Mouse (Mus musculus) left cerebral cortex, postnatal 25 days (tissue): ENCODE results near the gene Itga9. TPM values are rescaled to one million over a fixed set of nuclear protein-coding genes. Genes with fewer than 3 reads are reported as not detected.

ENCODE experiments used
- DNase-seq, 2 experiments: peaks; one replicate each; pipeline ENCODE4 v3.0.0; 2022; ENCODE audit warnings: low spot score in 2 of 2, mixed read lengths in 1 of 2
- intact Hi-C: fragments of 180-260 bp; cut with DNase I; formaldehyde crosslinking; loops from one replicate; pipeline ENCODE4 v1.15.1; 2025
- total RNA-seq, 2 experiments: library from RNA; stranded (reverse); gene quantifications; 2 replicates each; pipeline ENCODE4 v1.2.3; 2021

Gene Itga9
- total RNA-seq, 2 experiments from 2014 or later: 6.7 to 7.0 TPM

- intact Hi-C loops: loop anchor here (2.0 kb wide), 1 partner anchor 107 kb away; no protein-coding TSS in a partner anchor
- no peak for DNase-seq
Observed at GRCm38 (mm10) chr9:118921926-118922325, 315.4 kb downstream of the Itga9 start.

- DNase-seq: no peak
- intact Hi-C loops: loop anchor here (5.0 kb wide), 1 partner anchor 418 kb away; the partner anchor contains the start of gene Myd88
Observed at GRCm38 (mm10) chr9:118924554-118925085, 318.1 kb downstream of the Itga9 start.

- peak; percentile 93 to 97 for DNase-seq
- intact Hi-C loops: loop anchor here (2.0 to 5.0 kb wide), 3 partner anchors 79 to 417 kb away; partner anchors contain the start of gene Myd88
Observed at GRCm38 (mm10) chr9:118925286-118926110, 319.0 kb downstream of the Itga9 start.

GRCm38 (mm10) chr9:118926111-118926650 is 319.7 kb downstream of the Itga9 start, which contains the start of gene Ctdspl:
TSS of gene Ctdspl (plus strand) at chr9:118926453.
- DNase-seq: peak; percentile 62 to 68
- intact Hi-C loops: loop anchor here (2.0 to 5.0 kb wide), 3 partner anchors 79 to 416 kb away; partner anchors contain the start of gene Myd88

- intact Hi-C loops: loop anchor here (1.0 to 5.0 kb wide), 4 partner anchors 22 to 415 kb away; partner anchors contain the start of gene Myd88
- DNase-seq: peak; percentile 76 to 80
Observed at GRCm38 (mm10) chr9:118926688-118927321, 320.3 kb downstream of the Itga9 start.

GRCm38 (mm10) chr9:118927501-118927900 is 321.0 kb downstream of the Itga9 start:
- peak; percentile 50 to 73 for DNase-seq
- intact Hi-C loops: loop anchor here (1.0 to 5.0 kb wide), 4 partner anchors 22 to 415 kb away; partner anchors contain the start of gene Myd88

- intact Hi-C loops: loop anchor here (5.0 kb wide), 1 partner anchor 414 kb away; the partner anchor contains the start of gene Myd88
Observed at GRCm38 (mm10) chr9:118928007-118928406, 321.5 kb downstream of the Itga9 start.

GRCm38 (mm10) chr9:118928656-118929055 is 322.2 kb downstream of the Itga9 start:
- intact Hi-C loops: loop anchor here (5.0 kb wide), 1 partner anchor 414 kb away; the partner anchor contains the start of gene Myd88
- peak in 1 of 2 experiments; percentile 38 for DNase-seq

More at GRCm38 (mm10) chr9:118928007-118928406, 321.5 kb downstream of the Itga9 start:
- no peak for DNase-seq

- DNase-seq: no peak
- intact Hi-C loops: no loop called here
Observed at GRCm38 (mm10) chr9:118930611-118931010, 324.1 kb downstream of the Itga9 start.

GRCm38 (mm10) chr9:118933800-118934199 is 327.3 kb downstream of the Itga9 start:
- intact Hi-C loops: no loop called here
- DNase-seq: no peak

- intact Hi-C loops: no loop called here
Observed at GRCm38 (mm10) chr9:118934319-118934718, 327.8 kb downstream of the Itga9 start.

GRCm38 (mm10) chr9:118935098-118935497 is 328.6 kb downstream of the Itga9 start:
- no peak for DNase-seq
- intact Hi-C loops: no loop called here

More at GRCm38 (mm10) chr9:118934319-118934718, 327.8 kb downstream of the Itga9 start:
- no peak for DNase-seq

GRCm38 (mm10) chr9:118936071-118936470 is 329.6 kb downstream of the Itga9 start:
- intact Hi-C loops: no loop called here
- no peak for DNase-seq

GRCm38 (mm10) chr9:118937515-118937914 is 331.0 kb downstream of the Itga9 start:
- DNase-seq: no peak
- intact Hi-C loops: no loop called here

GRCm38 (mm10) chr9:118939410-118939809 is 332.9 kb downstream of the Itga9 start:
- DNase-seq: no peak
- intact Hi-C loops: no loop called here

- intact Hi-C loops: no loop called here
- DNase-seq: no peak
Observed at GRCm38 (mm10) chr9:118939831-118940230, 333.3 kb downstream of the Itga9 start.

GRCm38 (mm10) chr9:118940591-118941207 is 334.2 kb downstream of the Itga9 start:
- intact Hi-C loops: no loop called here
- no peak for DNase-seq

- DNase-seq: no peak
- intact Hi-C loops: no loop called here
Observed at GRCm38 (mm10) chr9:118942030-118942429, 335.5 kb downstream of the Itga9 start.

- DNase-seq: no peak
- intact Hi-C loops: no loop called here
Observed at GRCm38 (mm10) chr9:118943941-118944340, 337.5 kb downstream of the Itga9 start.
